Comparison of ENCODE assay signal across 25 mouse cellular contexts in the genomic region with DNA sequence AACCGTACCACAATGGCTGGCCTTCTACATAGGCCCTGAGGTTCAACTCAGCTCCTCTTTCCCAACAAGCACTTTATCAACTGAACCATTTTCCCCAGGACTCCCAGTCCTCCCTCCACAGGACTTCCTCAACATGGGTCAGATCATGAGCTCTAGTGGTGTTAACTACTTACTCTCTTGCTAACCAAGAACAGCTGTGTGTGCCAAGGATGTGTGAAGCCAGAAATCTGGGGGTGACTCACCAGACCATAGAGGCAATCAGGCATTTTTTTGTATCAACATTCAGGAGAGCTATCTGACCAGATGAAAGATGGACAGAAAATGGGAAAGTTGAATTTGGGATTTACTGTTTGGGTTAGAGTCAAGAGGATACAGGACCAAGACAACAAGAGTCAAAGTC.
"Had no signal": no experiment of that assay in that cellular context is flagged by ENCODE, and none has a peak within 500 bp of the region (broad histone marks: within the 10 kb centered on the region; RNA-seq: fewer than 3 reads in every experiment).

No protein-coding gene starts in this region.

- H3K4me2 ChIP-seq: heart, embryonic 11.5 days; heart, embryonic 13.5 days; heart, embryonic 15.5 days; hindbrain, embryonic 13.5 days; hindbrain, embryonic 15.5 days; intestine, embryonic 15.5 days; limb, embryonic 13.5 days; limb, embryonic 15.5 days; liver, embryonic 12.5 days had no signal

- H3K4me1 ChIP-seq: heart, embryonic 13.5 days; heart, embryonic 15.5 days; intestine, embryonic 15.5 days; limb, embryonic 15.5 days; liver, embryonic 12.5 days had no signal

- H3K9me3 ChIP-seq: heart, embryonic 13.5 days; heart, embryonic 15.5 days; hindbrain, embryonic 13.5 days; hindbrain, embryonic 15.5 days; intestine, embryonic 15.5 days; limb, embryonic 13.5 days; limb, embryonic 15.5 days; liver, embryonic 12.5 days had no signal

- ATAC-seq: hindbrain, postnatal 0 days; inflammation-experienced regulatory T-cells, adult 6 months; intestine, embryonic 15.5 days; intestine, postnatal 0 days; liver, embryonic 12.5 days had no signal

- DNase-seq: gastrocnemius, postnatal 14 days; gastrocnemius, postnatal 36 days; heart, adult 2 months; heart, postnatal 14 days; heart, postnatal 36 days; kidney, adult 18-20 months; kidney, adult 8-10 months; kidney, postnatal 14 days; kidney, postnatal 36 days; layer of hippocampus, adult 9-11 months; layer of hippocampus, postnatal 36 days; left cerebral cortex, postnatal 4 days had no signal

- H3K36me3 ChIP-seq: heart, embryonic 13.5 days; heart, embryonic 15.5 days; hindbrain, embryonic 13.5 days; hindbrain, embryonic 15.5 days; intestine, embryonic 15.5 days; limb, embryonic 13.5 days; limb, embryonic 15.5 days; liver, embryonic 12.5 days had no signal

- H3K27ac ChIP-seq: heart, adult 2 months; heart, embryonic 13.5 days; heart, embryonic 15.5 days; hindbrain, embryonic 13.5 days; hindbrain, embryonic 15.5 days; hindbrain, postnatal 0 days; intestine, embryonic 15.5 days; limb, embryonic 13.5 days; limb, embryonic 15.5 days; liver, embryonic 12.5 days; liver, embryonic 14.5 days had no signal

- H3K4me3 ChIP-seq: heart, adult 2 months; heart, embryonic 13.5 days; heart, embryonic 15.5 days; hindbrain, embryonic 13.5 days; hindbrain, embryonic 15.5 days; intestine, embryonic 15.5 days; limb, embryonic 13.5 days; limb, embryonic 15.5 days; liver, embryonic 12.5 days had no signal

- H3K9ac ChIP-seq: heart, embryonic 13.5 days; heart, embryonic 15.5 days; hindbrain, embryonic 13.5 days; hindbrain, embryonic 15.5 days; intestine, embryonic 15.5 days; limb, embryonic 13.5 days; limb, embryonic 15.5 days; liver, embryonic 12.5 days; liver, embryonic 14.5 days had no signal

- H3K27me3 ChIP-seq: heart, embryonic 13.5 days; heart, embryonic 15.5 days; hindbrain, embryonic 15.5 days; intestine, embryonic 15.5 days had no signal
